Mouse (Mus musculus) midbrain, embryonic 10.5 days (tissue): ENCODE results near the gene Chrm1. TPM values are rescaled to one million over a fixed set of nuclear protein-coding genes. Genes with fewer than 3 reads are reported as not detected.

ENCODE experiments used
- DNase-seq: peaks from one replicate; pipeline ENCODE4 v3.0.0-alpha.2; 2017; ENCODE audit warnings: low spot score
- H3K27ac ChIP-seq: fragments of 300-500 bp; sonication (generic); replicated peaks from 2 replicates; pipeline ENCODE4 v1.5.1; 2016; ENCODE audit warnings: mild to moderate bottlenecking
- H3K27me3 ChIP-seq: fragments of 300-500 bp; sonication (generic); 2 replicates; pipeline ENCODE4 v1.6.1; 2016; ENCODE audit warnings: low read depth, mild to moderate bottlenecking; ENCODE audit not compliant: poor library complexity, severe bottlenecking
- H3K36me3 ChIP-seq: fragments of 300-500 bp; sonication (generic); 2 replicates; pipeline ENCODE4 v1.6.1; 2016; ENCODE audit warnings: mild to moderate bottlenecking, moderate library complexity
- H3K4me1 ChIP-seq: fragments of 300-500 bp; sonication (generic); 2 replicates; pipeline ENCODE4 v1.6.1; 2016
- H3K4me3 ChIP-seq: fragments of 300-500 bp; sonication (generic); 2 replicates; pipeline ENCODE4 v1.5.1; 2016; ENCODE audit warnings: mild to moderate bottlenecking, moderate library complexity
- H3K9me3 ChIP-seq: fragments of 300-500 bp; sonication (generic); replicated peaks from 2 replicates; pipeline ENCODE4 v1.6.1; 2016; ENCODE audit warnings: mild to moderate bottlenecking
- WGBS: fragments of 180-500 bp; shearing (Covaris S2); methylation state at CpG from one replicate; pipeline ENCODE4 v1.1.7; 2016; 5-methylcytosine and 5-hydroxymethylcytosine counted together
- polyA plus RNA-seq: library from polyadenylated mRNA; unstranded; fragments of >200 nt; fragmentation: Nextera tagmentation; extraction: Ambion mirVana; gene quantifications from 2 replicates; pipeline ENCODE4 v1.2.1, GENCODE M21; 2016

Chrm1 gene
- polyA plus RNA-seq = not detected in 2 replicates

DNA sequence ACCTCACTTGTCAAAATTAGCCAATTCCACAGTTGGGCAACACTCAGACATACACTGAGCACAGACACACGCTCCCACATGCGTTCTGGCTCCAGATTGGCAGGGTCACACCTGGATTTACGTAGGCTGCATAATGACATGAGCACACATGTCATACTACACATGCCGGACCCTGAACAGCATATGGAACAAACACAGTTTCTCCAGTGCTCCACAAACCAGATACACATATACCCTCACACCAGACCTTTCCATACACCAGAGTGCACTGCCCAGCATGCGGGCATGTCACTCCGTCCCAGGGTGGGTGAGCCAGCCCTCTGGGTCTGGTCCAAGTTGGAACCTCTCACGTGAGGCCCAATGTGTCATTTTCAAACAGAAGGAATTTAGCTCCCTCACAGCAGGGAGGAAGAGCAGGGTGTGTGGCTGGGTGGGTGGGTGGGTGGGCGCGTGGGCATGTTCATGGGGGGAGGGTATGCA lies at the start of gene Chrm1:
Gene Chrm1 (plus strand): TSS at position 430 of the 480 bp plus-strand sequence.
- Histone ChIP-seq H3K9me3 (no peaks in the 10 kb centered on the region), H3K4me1 (peaks cover 31% of the 10 kb centered on the region), H3K27ac (no peak within 1 kb of the TSS), H3K36me3 (no peaks in the 10 kb centered on the region), H3K4me3 (peak within 1 kb of the TSS; percentile 59; the same call in 1 of the 2 replicates), H3K27me3 (peaks cover 49% of the 10 kb centered on the region)
- WGBS = 82% methylated on average over 9 of the region's 9 CpGs
- no peak for DNase-seq

DNA sequence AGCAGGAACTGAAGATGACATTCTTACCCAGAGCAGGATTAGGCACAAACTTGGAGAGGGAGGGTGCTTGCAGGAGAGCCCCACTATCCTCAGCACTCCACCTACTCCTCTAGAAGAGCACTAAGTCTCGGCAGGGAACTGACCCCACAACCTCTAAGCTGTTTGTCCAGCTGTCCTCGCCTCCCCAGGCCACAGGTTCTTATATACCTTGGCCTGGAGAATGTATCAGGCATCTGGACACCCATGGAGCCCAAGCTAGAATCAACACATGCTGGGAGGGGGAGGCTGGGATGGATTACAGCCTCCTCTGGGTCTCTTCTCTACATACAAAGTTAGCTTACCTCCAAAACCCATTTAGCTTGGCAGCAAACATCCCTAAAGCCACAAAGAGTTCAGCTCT lies 49.2 kb upstream of the Chrm1 start:
- H3K36me3 ChIP-seq = no peaks in the 10 kb centered on the region
- WGBS = 33% methylated on average over 2 of the region's 2 CpGs
- H3K4me1 ChIP-seq = peaks cover 11% of the 10 kb centered on the region
- DNase-seq = no peak
- no peaks in the 10 kb centered on the region for H3K9me3 ChIP-seq
- no peak overlapping the region for H3K4me3 ChIP-seq
- H3K27ac ChIP-seq = no peak overlapping the region
- H3K27me3 ChIP-seq = 0 out of 2 replicates have a peak, but pooled peaks cover 4% of the 10 kb centered on the region

DNA sequence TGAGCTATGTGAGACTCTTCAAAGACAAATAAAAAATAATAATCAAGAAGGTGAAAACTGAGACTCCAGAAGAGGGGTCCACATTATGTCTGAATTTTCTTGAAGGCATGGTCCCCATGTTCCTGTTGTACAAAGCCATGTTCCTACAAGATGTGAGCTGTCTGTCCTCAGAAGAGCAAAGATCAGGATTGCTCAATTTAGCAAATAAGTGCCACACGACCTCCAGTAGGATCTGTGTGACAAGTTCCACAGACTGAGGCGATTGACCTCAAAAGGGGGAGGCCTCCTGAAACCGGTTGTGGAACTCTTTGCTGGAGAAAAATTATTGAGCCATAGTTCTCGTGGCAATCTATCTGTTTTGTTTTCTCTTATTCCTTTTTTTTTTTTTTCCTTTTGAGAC lies 47.3 kb upstream of the Chrm1 start:
- Histone ChIP-seq H3K27ac (no peak overlapping the region), H3K27me3 (0 out of 2 replicates have a peak, but pooled peaks cover 4% of the 10 kb centered on the region), H3K4me3 (no peak overlapping the region), H3K36me3 (no peaks in the 10 kb centered on the region), H3K9me3 (no peaks in the 10 kb centered on the region), H3K4me1 (peaks cover 11% of the 10 kb centered on the region)
- DNase-seq = no peak
- 80% methylated on average over 4 of the region's 4 CpGs for WGBS

DNA sequence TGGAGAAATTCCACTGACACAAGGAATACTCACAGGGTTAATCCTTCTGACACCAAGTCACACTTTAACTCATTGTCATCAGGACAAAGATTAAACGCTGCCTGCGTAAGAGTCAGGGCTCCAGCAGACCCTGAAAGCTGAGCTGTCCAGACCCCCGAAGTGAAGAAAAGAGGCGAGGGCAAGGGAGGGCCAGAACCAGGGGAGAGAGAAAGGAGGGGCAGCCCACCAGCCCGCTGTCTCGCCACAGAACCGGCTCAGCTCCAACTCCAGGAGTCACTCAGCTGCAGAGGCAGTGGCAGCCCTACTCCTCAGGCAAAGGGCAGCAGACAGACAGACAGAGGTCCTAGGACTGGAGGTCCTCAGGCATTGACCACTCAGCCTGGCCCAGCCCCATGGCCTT lies 45.7 kb upstream of the Chrm1 start, which contains the start of gene Slc22a6:
Gene Slc22a6 (plus strand): TSS at position 136 of the 400 bp plus-strand sequence.
- H3K36me3 ChIP-seq = no peaks in the 10 kb centered on the region
- H3K4me3 ChIP-seq = no peak within 1 kb of the TSS
- H3K27ac ChIP-seq = peak within 1 kb of the TSS; percentile 30; the same call in 1 of the 2 replicates
- no peaks in the 10 kb centered on the region for H3K9me3 ChIP-seq
- 8% methylated on average over 7 of the region's 7 CpGs for WGBS
- peaks cover 11% of the 10 kb centered on the region for H3K4me1 ChIP-seq
- peak; percentile 40 for DNase-seq
- 0 out of 2 replicates have a peak, but pooled peaks cover 4% of the 10 kb centered on the region for H3K27me3 ChIP-seq

DNA sequence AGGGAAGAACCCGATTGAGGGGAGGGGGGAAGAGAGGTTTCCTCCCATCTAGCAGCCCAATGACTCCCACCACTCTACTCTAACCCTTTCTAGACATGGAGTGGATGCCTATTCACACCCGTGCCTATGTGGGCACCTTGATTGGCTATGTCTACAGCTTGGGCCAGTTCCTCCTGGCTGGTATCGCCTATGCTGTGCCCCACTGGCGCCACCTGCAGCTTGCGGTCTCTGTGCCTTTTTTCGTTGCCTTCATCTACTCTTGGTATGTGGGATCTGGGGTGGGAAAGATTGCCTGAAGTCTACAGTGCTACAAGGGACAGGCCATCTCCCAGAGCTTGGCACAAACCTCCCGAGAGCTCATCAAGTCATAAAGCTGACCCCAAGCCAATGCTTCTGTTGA lies 42.5 kb upstream of the Chrm1 start:
- Histone ChIP-seq H3K4me3 (no peak overlapping the region), H3K9me3 (no peaks in the 10 kb centered on the region), H3K4me1 (peaks cover 11% of the 10 kb centered on the region), H3K27me3 (0 out of 2 replicates have a peak, but pooled peaks cover 4% of the 10 kb centered on the region), H3K27ac (no peak overlapping the region), H3K36me3 (no peaks in the 10 kb centered on the region)
- DNase-seq = no peak
- WGBS = 93% methylated on average over 7 of the region's 7 CpGs

DNA sequence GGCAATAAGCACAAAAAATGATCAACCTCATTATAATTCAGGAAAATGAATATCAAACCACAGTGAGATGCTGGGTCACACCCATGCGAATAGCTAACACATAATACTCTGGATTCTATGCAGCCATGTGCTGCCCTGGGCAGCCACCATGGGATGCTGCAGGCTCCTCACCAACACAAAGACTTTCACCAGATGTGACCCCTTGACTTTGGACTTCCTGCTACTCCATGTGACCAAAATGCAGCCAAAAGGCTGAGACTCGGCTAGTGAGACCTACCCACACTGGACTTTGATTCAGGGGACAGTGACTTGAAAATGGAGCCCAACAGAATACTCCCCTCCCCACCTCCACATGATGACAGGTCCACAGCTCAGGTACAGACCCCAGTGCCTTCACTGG lies 33.3 kb upstream of the Chrm1 start:
- DNase-seq = no peak
- Histone ChIP-seq H3K27ac (no peak overlapping the region), H3K4me3 (no peak overlapping the region), H3K27me3 (no peaks in the 10 kb centered on the region), H3K36me3 (no peaks in the 10 kb centered on the region), H3K4me1 (no peaks in the 10 kb centered on the region), H3K9me3 (no peaks in the 10 kb centered on the region)
- 78% methylated on average over 2 of the region's 2 CpGs for WGBS

DNA sequence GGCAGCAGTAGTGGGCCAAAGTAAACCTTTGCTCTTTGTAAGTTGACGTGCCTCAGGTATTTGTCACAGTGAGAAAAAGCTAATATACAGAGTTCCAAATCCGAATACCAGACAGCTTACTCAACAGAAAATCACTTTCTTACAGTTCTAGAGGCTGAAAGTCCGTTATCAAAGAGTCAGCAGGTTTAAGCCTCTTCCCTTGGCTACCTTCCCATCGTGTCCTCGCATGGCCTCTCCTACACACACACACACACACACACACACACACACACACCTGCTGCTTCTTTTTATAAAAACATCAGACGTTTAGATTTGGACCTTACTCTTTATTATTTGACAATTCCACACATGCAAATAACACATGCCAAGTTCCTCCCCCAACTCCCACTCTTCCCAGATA lies 32.8 kb upstream of the Chrm1 start:
- Histone ChIP-seq H3K27me3 (no peaks in the 10 kb centered on the region), H3K4me1 (no peaks in the 10 kb centered on the region), H3K9me3 (no peaks in the 10 kb centered on the region), H3K27ac (no peak overlapping the region), H3K4me3 (no peak overlapping the region), H3K36me3 (no peaks in the 10 kb centered on the region)
- no peak for DNase-seq
- 88% methylated on average over 6 of the region's 6 CpGs for WGBS

DNA sequence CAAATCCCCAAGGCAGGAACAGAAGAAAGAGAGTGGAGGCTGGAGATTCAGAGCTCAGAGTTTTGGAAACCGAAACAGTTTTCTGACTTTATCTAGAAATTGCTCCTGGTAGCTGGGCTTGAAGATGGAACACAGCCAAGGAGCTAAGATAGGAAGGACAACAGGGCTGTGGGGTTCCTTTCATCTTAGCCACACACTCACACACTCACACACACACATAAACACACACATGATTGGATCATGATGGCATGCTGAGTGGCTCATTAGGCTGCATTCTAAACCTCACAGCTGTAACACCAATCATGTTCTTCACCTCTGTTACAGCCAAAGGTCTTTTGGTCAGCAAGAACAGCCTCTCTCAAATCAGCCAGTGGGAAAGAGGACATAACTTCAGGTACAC lies 31.6 kb upstream of the Chrm1 start:
- Histone ChIP-seq H3K4me1 (no peaks in the 10 kb centered on the region), H3K36me3 (no peaks in the 10 kb centered on the region), H3K27me3 (no peaks in the 10 kb centered on the region), H3K27ac (no peak overlapping the region), H3K9me3 (no peaks in the 10 kb centered on the region), H3K4me3 (no peak overlapping the region)
- WGBS = 81% methylated on average over 1 of the region's 1 CpGs
- no peak for DNase-seq

DNA sequence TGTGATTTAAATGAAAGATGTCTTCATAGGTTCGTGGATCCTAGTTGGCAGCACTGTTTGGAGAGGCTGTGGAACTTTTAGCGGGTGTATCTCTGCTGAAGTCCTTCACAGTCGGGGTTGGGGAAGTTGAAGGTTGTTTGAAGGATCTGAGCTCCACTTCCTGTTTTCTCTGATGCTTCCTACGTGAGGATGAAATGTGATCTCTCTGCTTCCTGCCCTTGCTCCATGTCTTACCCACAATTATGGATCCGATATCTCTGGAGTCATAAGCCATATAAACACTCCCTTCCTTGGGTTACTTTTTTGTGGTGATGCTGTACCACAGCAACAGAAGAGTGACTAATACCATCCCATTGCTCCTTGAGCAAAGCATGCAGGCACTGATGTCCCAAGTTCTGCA lies 21.5 kb upstream of the Chrm1 start:
- H3K27me3 ChIP-seq = no peaks in the 10 kb centered on the region
- H3K4me3 ChIP-seq = no peak overlapping the region
- H3K36me3 ChIP-seq = no peaks in the 10 kb centered on the region
- DNase-seq = no peak
- no peak overlapping the region for H3K27ac ChIP-seq
- no peaks in the 10 kb centered on the region for H3K4me1 ChIP-seq
- WGBS = 77% methylated on average over 5 of the region's 5 CpGs
- H3K9me3 ChIP-seq = no peaks in the 10 kb centered on the region

DNA sequence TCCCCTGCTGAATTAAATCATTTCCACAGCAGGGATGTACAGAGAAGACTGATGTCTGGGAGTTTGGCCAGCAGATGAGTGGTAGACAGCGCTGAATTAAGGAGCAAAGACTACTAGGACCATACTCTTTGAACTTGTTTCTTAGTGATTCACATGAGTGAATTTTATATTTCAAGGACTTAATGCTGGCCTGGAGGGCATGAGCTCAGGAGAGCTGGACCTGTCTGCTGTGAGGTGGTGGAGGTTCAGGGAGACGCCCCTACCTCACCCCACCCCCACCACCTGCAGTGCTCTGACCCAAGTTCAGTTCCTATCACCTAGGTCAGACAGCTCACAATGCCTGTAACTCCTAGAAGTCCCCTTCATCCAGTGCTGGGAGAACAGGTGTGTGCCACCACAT lies 17.2 kb upstream of the Chrm1 start:
- 72% methylated on average over 2 of the region's 2 CpGs for WGBS
- no peaks in the 10 kb centered on the region for H3K27me3 ChIP-seq

DNA sequence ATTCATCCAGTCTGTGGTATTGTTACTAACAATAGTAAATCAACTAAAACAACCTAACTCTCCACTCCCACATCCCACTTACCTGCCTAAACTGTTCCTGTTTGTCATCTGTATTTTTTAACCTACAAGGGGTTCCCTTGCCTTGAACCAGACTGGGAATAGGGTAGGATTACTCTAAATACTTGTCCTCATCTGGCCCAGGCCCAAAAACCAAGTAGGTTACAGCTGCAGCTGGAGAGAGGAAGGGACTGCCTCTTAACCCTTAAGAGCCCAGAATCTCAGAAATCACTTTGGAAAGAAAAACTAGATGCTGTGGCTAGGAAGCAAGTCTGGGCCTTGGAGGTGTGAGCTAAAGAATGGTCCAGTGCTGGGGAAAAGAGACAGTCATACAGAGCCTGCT lies 7.8 kb upstream of the Chrm1 start:
- H3K9me3 ChIP-seq = no peaks in the 10 kb centered on the region
- no peak overlapping the region for H3K4me3 ChIP-seq
- no peak overlapping the region for H3K27ac ChIP-seq
- H3K4me1 ChIP-seq = peaks cover 5% of the 10 kb centered on the region
- no peaks in the 10 kb centered on the region for H3K36me3 ChIP-seq
- peaks cover 9% of the 10 kb centered on the region for H3K27me3 ChIP-seq
- no peak for DNase-seq

More for the DNA sequence above, 17.2 kb upstream of the Chrm1 start:
- H3K4me1 ChIP-seq = no peaks in the 10 kb centered on the region
- no peak overlapping the region for H3K27ac ChIP-seq
- no peaks in the 10 kb centered on the region for H3K36me3 ChIP-seq
- DNase-seq = no peak
- no peak overlapping the region for H3K4me3 ChIP-seq
- no peaks in the 10 kb centered on the region for H3K9me3 ChIP-seq

DNA sequence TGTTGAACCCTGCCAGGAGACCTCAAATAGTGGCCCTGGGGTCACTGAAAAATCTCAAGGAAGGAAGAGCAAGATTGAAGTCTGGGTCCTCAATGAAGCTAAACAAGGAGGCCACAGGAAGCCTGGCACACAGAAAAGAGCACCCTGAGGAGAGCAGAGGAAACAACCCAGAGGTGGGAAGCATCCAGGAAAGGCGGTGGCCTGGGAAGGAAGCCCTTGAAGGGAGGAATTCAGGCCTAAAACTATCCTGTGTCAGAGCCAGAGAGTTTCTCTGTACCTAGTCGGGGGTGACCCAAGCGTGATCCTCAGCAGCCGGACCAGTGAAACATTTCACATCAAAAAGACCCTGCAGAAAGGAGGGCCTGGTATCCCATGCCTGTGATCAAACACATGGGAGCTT lies 7.2 kb upstream of the Chrm1 start:
- Histone ChIP-seq H3K36me3 (no peaks in the 10 kb centered on the region), H3K4me1 (peaks cover 5% of the 10 kb centered on the region), H3K27ac (no peak overlapping the region), H3K9me3 (no peaks in the 10 kb centered on the region), H3K27me3 (peaks cover 14% of the 10 kb centered on the region), H3K4me3 (no peak overlapping the region)
- DNase-seq = no peak
- 74% methylated on average over 4 of the region's 4 CpGs for WGBS

DNA sequence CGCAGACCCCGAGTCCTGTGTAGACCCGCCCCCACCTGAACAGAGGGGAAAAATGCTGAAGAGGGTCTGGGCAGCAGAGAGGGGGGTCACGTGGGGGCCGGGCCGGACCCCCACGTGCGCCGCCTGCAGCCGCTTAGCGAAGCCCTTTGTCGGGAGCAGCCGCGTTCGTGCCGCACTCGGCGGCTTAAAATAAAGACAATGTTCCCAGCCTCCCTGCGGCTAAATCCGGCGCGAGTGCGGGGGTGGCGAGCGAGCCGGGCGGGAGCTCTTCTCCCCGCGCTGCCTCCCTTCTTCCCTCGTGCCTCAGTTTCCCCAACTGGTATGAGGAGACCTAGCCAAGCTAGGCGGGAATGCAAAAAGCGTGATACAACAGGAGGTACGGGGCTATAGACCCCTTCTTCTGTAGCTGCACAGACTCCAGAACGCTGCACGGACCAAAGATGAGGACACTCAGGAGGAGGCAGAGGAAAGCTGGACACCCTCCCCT lies 1.7 kb upstream of the Chrm1 start:
- DNase-seq = peak; percentile 64
- H3K4me1 ChIP-seq = peaks cover 33% of the 10 kb centered on the region
- 1% methylated on average over 35 of the region's 35 CpGs for WGBS
- peak overlapping the region; percentile 84 for H3K27ac ChIP-seq
- peaks cover 49% of the 10 kb centered on the region for H3K27me3 ChIP-seq
- no peaks in the 10 kb centered on the region for H3K9me3 ChIP-seq
- H3K4me3 ChIP-seq = peak overlapping the region; percentile 59
- H3K36me3 ChIP-seq = no peaks in the 10 kb centered on the region
